Mouse (Mus musculus): ENCODE measurements at regions not wholly inside any gene's neighbourhood (a gene's known extent, or its start where the extent isn't known, plus 50 kb on each side); places are given as distances from the start of the nearest gene placed in this dataset.
A peak's percentile ranks its signal among the peaks of the same experiment; 100 is the strongest.
"Not testable (repeated sequence)": the region's sequence is repeated elsewhere in the genome, so short reads cannot be mapped to it uniquely, and the experiment has no call there.

DNA sequence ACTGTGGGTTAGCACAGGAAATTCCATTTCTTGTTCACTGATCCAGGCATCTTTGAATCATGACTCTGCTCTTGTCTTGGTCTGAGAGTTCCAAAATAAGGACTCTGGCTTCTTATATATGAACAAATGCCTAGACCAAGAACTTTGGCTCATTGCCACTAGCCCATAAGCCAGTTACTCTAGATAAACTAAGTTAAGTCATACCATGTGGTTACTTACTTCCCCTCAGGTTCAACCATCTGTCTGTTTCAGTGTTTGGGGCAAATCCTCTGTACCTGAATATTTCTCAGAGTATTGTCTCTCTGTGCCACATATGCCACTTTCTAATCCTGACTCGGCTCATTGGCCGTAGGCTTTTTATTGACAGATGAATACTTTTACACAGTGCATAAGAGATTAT lies 454.7 kb upstream of the Tbl1xr1 start:
- H3K4me1 ChIP-seq (replicated peaks): no peaks in the 10 kb centered on the region
- H3K9me3 ChIP-seq (replicated peaks): no peaks in the 10 kb centered on the region
- WGBS: 92% methylated on average over 2 of the region's 2 CpGs

GRCm38 (mm10) chr3:21625039-21625438 lies 451.4 kb upstream of the Tbl1xr1 start:
- no peak overlapping the region for H3K4me3 ChIP-seq

More for the DNA sequence above, 454.7 kb upstream of the Tbl1xr1 start:
- Histone ChIP-seq H3K36me3 (no peaks in the 10 kb centered on the region), H3K4me3 (no peak overlapping the region), H3K9ac (no peak overlapping the region), H3K27me3 (replicated peaks) (no peaks in the 10 kb centered on the region), H3K27ac (ENCODE audit: poor library complexity, severe bottlenecking) (no peak overlapping the region), H3K4me2 (no peak overlapping the region)
- no peak for ATAC-seq (ENCODE audit: insufficient number of reproducible peaks, low FRiP score)

GRCm38 (mm10) chr3:21626029-21626428 lies 450.4 kb upstream of the Tbl1xr1 start:
- Histone ChIP-seq H3K9me3 (replicated peaks) (no peaks in the 10 kb centered on the region), H3K4me1 (replicated peaks) (no peaks in the 10 kb centered on the region), H3K9ac (no peak overlapping the region), H3K27me3 (replicated peaks) (no peaks in the 10 kb centered on the region), H3K27ac (ENCODE audit: poor library complexity, severe bottlenecking) (no peak overlapping the region), H3K4me2 (no peak overlapping the region), H3K4me3 (no peak overlapping the region), H3K36me3 (no peaks in the 10 kb centered on the region)
- no peak for ATAC-seq (ENCODE audit: insufficient number of reproducible peaks, low FRiP score)
- WGBS: 45% methylated on average over 3 of the region's 3 CpGs

More at GRCm38 (mm10) chr3:21625039-21625438, 451.4 kb upstream of the Tbl1xr1 start:
- no peak for ATAC-seq (ENCODE audit: insufficient number of reproducible peaks, low FRiP score)
- no peaks in the 10 kb centered on the region for H3K36me3 ChIP-seq
- H3K27ac ChIP-seq (ENCODE audit: poor library complexity, severe bottlenecking): no peak overlapping the region
- no peak overlapping the region for H3K9ac ChIP-seq
- whole genome bisulfite sequencing: 82% methylated on average over 2 of the region's 2 CpGs
- H3K4me1 ChIP-seq (replicated peaks): no peaks in the 10 kb centered on the region
- H3K9me3 ChIP-seq (replicated peaks): no peaks in the 10 kb centered on the region
- H3K27me3 ChIP-seq (replicated peaks): no peaks in the 10 kb centered on the region
- H3K4me2 ChIP-seq: no peak overlapping the region

DNA sequence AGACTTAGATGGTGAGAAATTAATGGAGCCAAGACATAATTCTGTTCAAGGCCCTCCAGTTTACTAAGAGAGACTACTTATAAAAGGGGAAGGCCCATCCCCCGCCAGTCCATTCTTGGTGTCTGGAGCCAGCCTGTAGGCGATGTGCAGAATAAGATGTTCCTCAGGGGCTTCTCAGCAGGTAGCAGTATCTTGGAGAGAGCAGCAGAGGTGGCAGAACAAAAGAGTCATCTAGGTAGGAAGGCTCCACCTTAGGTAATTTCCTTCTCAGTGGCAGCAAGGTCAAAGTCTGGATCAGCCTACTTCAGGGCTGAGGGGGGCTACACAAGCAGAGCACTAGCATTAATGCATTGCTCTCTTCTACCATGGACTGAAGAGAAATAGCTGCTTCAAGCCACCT lies 449.4 kb upstream of the Tbl1xr1 start:
- H3K9me3 ChIP-seq (replicated peaks); H3K9ac ChIP-seq; H3K27me3 ChIP-seq (replicated peaks); H3K4me1 ChIP-seq (replicated peaks); H3K4me3 ChIP-seq; ATAC-seq (ENCODE audit: insufficient number of reproducible peaks, low FRiP score); H3K27ac ChIP-seq (ENCODE audit: poor library complexity, severe bottlenecking); H3K4me2 ChIP-seq; H3K36me3 ChIP-seq: not testable (repeated sequence)
- WGBS: 84% methylated on average over 2 of the region's 2 CpGs

DNA sequence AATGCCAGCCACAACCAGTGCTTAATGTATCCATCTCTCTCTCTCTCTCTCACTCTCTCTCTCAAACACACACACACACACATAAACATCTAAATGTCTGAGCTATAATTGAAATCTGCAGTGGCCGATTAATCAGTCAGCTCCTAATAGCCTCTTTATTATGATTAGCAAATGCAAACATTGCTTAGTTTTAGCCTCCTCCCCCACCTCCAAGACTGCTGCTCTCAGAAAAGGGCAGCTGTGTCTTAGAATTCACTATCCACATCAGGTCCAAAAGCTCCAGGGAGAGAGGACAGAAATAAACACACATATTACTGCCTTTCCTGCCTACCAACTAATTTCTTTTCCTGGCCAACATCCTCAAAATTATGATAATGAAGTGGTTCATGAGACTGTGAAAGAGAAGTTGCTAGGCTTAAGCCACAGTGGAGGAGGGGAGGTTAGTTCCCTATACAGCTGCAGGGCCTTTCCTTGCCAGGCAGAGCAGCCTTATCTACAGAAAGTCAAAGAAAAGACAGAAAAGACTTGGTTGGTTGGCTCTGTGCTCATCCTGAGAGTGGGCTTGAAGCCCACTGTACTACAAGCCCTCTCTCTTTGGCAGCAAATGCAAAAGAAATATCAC lies 442.7 kb upstream of the Tbl1xr1 start:
- ATAC-seq (ENCODE audit: insufficient number of reproducible peaks, low FRiP score): no peak
- 28% methylated on average over 1 of the region's 1 CpGs for WGBS
- Histone ChIP-seq H3K27me3 (replicated peaks) (no peaks in the 10 kb centered on the region), H3K4me1 (replicated peaks) (peaks cover under 1% of the 10 kb centered on the region), H3K4me3 (no peak overlapping the region), H3K36me3 (no peaks in the 10 kb centered on the region), H3K9me3 (replicated peaks) (no peaks in the 10 kb centered on the region), H3K9ac (no peak overlapping the region), H3K27ac (ENCODE audit: poor library complexity, severe bottlenecking) (no peak overlapping the region), H3K4me2 (no peak overlapping the region)

DNA sequence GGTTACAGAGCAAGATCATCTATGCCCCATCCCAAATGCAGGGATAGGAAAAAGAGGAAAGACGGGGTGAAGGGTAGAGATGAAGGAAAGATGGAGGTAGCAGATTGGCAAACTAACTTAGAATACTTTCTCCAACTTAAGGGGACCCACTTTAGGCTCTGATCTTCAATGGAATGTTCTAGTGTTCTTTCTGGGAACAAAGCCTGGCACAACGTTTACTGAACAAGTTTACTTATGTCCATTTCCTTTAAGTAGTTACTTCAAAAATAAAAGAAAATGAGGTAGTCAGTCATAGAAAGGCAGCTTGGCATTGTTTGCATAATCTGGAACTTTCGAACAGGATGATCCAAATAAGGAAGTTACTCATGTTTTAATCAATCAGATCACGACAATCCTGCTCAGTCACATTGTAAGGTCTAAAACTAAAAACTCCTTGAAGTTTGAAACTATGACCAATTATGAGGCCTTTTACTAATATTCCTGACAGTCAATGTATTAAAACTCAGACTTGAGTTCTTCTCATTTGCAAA lies 441.7 kb upstream of the Tbl1xr1 start:
- Histone ChIP-seq H3K4me2 (no peak overlapping the region), H3K36me3 (no peaks in the 10 kb centered on the region), H3K27me3 (replicated peaks) (no peaks in the 10 kb centered on the region), H3K27ac (ENCODE audit: poor library complexity, severe bottlenecking) (no peak overlapping the region), H3K4me1 (replicated peaks) (peaks cover 9% of the 10 kb centered on the region), H3K9ac (no peak overlapping the region), H3K9me3 (replicated peaks) (no peaks in the 10 kb centered on the region), H3K4me3 (no peak overlapping the region)
- no peak for ATAC-seq (ENCODE audit: insufficient number of reproducible peaks, low FRiP score)
- WGBS: 68% methylated on average over 4 of the region's 4 CpGs

GRCm38 (mm10) chr3:21638886-21639285 lies 437.6 kb upstream of the Tbl1xr1 start:
- H3K4me3 ChIP-seq: no peak overlapping the region
- no peak overlapping the region for H3K27ac ChIP-seq (ENCODE audit: poor library complexity, severe bottlenecking)
- no peaks in the 10 kb centered on the region for H3K9me3 ChIP-seq (replicated peaks)
- no peaks in the 10 kb centered on the region for H3K36me3 ChIP-seq
- ATAC-seq (ENCODE audit: insufficient number of reproducible peaks, low FRiP score): no peak
- peaks cover 9% of the 10 kb centered on the region for H3K4me1 ChIP-seq (replicated peaks)
- WGBS: 59% methylated on average over 5 of the region's 5 CpGs
- no peaks in the 10 kb centered on the region for H3K27me3 ChIP-seq (replicated peaks)
- H3K9ac ChIP-seq: no peak overlapping the region
- H3K4me2 ChIP-seq: no peak overlapping the region

GRCm38 (mm10) chr3:21639576-21639975 lies 436.9 kb upstream of the Tbl1xr1 start:
- ATAC-seq (ENCODE audit: insufficient number of reproducible peaks, low FRiP score): no peak
- Histone ChIP-seq H3K4me3 (no peak overlapping the region), H3K27ac (ENCODE audit: poor library complexity, severe bottlenecking) (no peak overlapping the region), H3K9me3 (replicated peaks) (no peaks in the 10 kb centered on the region), H3K36me3 (no peaks in the 10 kb centered on the region), H3K9ac (no peak overlapping the region), H3K4me2 (no peak overlapping the region), H3K4me1 (replicated peaks) (peaks cover 9% of the 10 kb centered on the region), H3K27me3 (replicated peaks) (no peaks in the 10 kb centered on the region)
- 45% methylated on average over 5 of the region's 5 CpGs for WGBS

- Histone ChIP-seq H3K4me2 (no peak overlapping the region), H3K27me3 (replicated peaks) (no peaks in the 10 kb centered on the region), H3K9ac (no peak overlapping the region), H3K4me1 (replicated peaks) (peaks cover 5% of the 10 kb centered on the region), H3K9me3 (replicated peaks) (no peaks in the 10 kb centered on the region), H3K4me3 (no peak overlapping the region), H3K36me3 (no peaks in the 10 kb centered on the region), H3K27ac (ENCODE audit: poor library complexity, severe bottlenecking) (no peak overlapping the region)
- ATAC-seq (ENCODE audit: insufficient number of reproducible peaks, low FRiP score): no peak
- 71% methylated on average over 2 of the region's 2 CpGs for WGBS
Observed at GRCm38 (mm10) chr3:21644086-21644485, 432.4 kb upstream of the Tbl1xr1 start.

- no peak for ATAC-seq (ENCODE audit: insufficient number of reproducible peaks, low FRiP score)
- 64% methylated on average over 1 of the region's 1 CpGs for WGBS
- no peak overlapping the region for H3K27ac ChIP-seq (ENCODE audit: poor library complexity, severe bottlenecking)
Observed at GRCm38 (mm10) chr3:21645268-21645667, 431.2 kb upstream of the Tbl1xr1 start.

GRCm38 (mm10) chr3:21649885-21650469 lies 426.5 kb upstream of the Tbl1xr1 start:
- Histone ChIP-seq H3K36me3 (no peaks in the 10 kb centered on the region), H3K4me2 (peak overlapping the region; percentile 9; the same call in 1 of the 2 replicates)

More at GRCm38 (mm10) chr3:21645268-21645667, 431.2 kb upstream of the Tbl1xr1 start:
- no peaks in the 10 kb centered on the region for H3K27me3 ChIP-seq (replicated peaks)
- H3K36me3 ChIP-seq: no peaks in the 10 kb centered on the region
- H3K4me3 ChIP-seq: no peak overlapping the region
- no peak overlapping the region for H3K4me2 ChIP-seq
- H3K9ac ChIP-seq: no peak overlapping the region
- H3K9me3 ChIP-seq (replicated peaks): no peaks in the 10 kb centered on the region
- H3K4me1 ChIP-seq (replicated peaks): no peaks in the 10 kb centered on the region

More at GRCm38 (mm10) chr3:21649885-21650469, 426.5 kb upstream of the Tbl1xr1 start:
- no peak overlapping the region for H3K27ac ChIP-seq (ENCODE audit: poor library complexity, severe bottlenecking)
- H3K4me1 ChIP-seq (replicated peaks): no peaks in the 10 kb centered on the region
- H3K4me3 ChIP-seq: no peak overlapping the region
- H3K9me3 ChIP-seq (replicated peaks): no peaks in the 10 kb centered on the region
- WGBS: 38% methylated on average over 8 of the region's 8 CpGs
- ATAC-seq (ENCODE audit: insufficient number of reproducible peaks, low FRiP score): no peak
- H3K27me3 ChIP-seq (replicated peaks): no peaks in the 10 kb centered on the region
- H3K9ac ChIP-seq: no peak overlapping the region
